Mouse (Mus musculus) left cerebral cortex, postnatal 14 days (tissue): ENCODE measurements around the gene Fam241b. TPM values are rescaled to one million over a fixed set of nuclear protein-coding genes. Genes with fewer than 3 reads are reported as not detected.

Experiments
- total RNA-seq, 2 experiments: library from RNA; stranded (reverse); gene quantifications; 2 replicates each; pipeline ENCODE4 v1.2.3; 2021

Gene Fam241b
- total RNA-seq, 2 experiments from 2014 or later = 51.0 to 60.4 TPM

Other genes with a start within 250 kb of the Fam241b start
- gene Col13a1, start 164.8 kb downstream of the Fam241b start, total RNA-seq = 1 to 10 TPM; 2.4 TPM
- not detected for gene Neurog3, start 10.8 kb downstream of the Fam241b start, total RNA-seq
- gene Tspan15, start 87.3 kb upstream of the Fam241b start, total RNA-seq = 1 to 10 TPM; 8.4 to 8.7 TPM
- gene Tacr2, start 108.5 kb upstream of the Fam241b start, total RNA-seq = under 1 TPM; 0.15 to 0.19 TPM
- gene Hk1, start 236.0 kb upstream of the Fam241b start, total RNA-seq = 100 to 1,000 TPM; 321 to 322 TPM